Mouse (Mus musculus): Measurements from ENCODE around the gene Osbpl9. TPM values are rescaled to one million over a fixed set of nuclear protein-coding genes. Genes with fewer than 3 reads are reported as not detected.

The Osbpl9 gene
- polyA plus RNA-seq (2016; fragmentation: Nextera tagmentation; extraction: Ambion mirVana), result 48.3 and 53.0 TPM in 2 replicates

DNA sequence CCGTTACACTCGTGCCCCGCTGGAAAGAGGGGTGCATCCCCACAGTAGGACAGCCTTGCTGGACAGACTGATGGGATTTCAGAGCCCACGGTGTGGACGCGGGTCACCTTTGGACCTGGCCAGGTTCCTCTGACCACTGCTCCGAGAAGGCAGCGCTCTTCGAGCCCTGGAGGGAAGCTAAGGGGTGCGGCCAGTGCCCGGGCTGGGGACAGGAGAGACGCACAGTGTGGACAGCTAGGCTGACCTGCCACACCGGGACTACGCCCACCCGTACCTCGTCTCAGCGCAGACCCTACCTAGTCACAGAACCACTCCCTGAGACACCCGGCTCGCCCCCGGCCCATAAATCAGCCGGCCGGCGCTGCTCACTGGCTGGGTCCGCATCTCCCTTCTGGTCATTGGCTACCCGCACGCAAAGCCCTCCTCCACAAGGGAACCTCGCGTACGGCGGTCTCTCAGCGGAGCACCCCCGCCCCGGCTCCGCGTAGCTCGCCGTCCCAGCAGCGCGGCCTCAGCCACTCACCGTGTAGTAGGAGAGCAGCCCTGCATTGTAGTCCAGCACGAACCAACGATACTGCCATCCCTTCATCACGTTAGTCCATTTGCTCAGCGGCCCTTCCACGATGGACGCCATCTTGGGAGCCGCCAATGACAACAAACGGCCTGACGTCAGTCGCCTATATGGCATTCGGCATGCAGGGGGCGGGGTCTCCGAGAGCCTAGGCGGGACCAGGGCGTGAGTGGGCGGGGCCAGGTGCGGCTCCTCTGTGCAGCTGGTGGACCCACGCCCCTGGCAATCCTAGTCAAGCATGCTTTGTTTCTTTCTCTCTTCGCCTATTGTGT, at the start of gene Osbpl9:
Osbpl9 (minus strand) TSS at position 691 of the 843 bp plus-strand sequence.
- peak within 1 kb of the TSS; percentile 95 for H3K4me2 ChIP-seq
- peaks cover 12% of the 10 kb centered on the region for H3K4me1 ChIP-seq (replicated peaks)
- H3K4me3 ChIP-seq, result peak within 1 kb of the TSS; percentile 85
- H3K36me3 ChIP-seq, result peaks cover 4% of the 10 kb centered on the region; the same call in 1 of the 2 replicates
- ATAC-seq (ENCODE audit: insufficient number of reproducible peaks, low FRiP score), result peak; percentile 98
- H3K27me3 ChIP-seq (replicated peaks), result no peaks in the 10 kb centered on the region
- peak within 1 kb of the TSS; percentile 83 for H3K9ac ChIP-seq
- peak within 1 kb of the TSS; percentile 93 for H3K27ac ChIP-seq (ENCODE audit: poor library complexity, severe bottlenecking)
- under 1% methylated on average over 59 of the region's 59 CpGs for WGBS
- H3K9me3 ChIP-seq (replicated peaks), result no peaks in the 10 kb centered on the region

DNA sequence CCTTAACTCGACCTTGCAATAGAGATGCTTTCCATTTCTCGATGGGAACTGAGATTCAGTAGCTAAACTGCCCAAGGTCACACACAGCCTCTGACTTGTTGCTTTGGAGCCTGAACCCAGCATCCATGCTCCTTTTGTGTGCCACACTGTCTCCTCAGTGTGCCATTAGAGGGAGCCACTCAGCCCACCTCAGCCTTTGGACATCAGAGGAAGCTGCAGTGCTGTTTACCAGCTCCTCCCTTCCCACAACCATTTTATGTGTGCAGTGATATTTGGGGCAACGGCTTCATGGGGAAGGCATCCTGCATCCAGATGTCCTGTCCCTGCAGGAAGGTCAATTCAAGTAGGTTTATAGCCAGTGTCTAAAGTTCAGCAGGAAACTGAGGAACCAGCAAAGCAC, 49.5 kb upstream of the Osbpl9 start:
- ATAC-seq (ENCODE audit: insufficient number of reproducible peaks, low FRiP score), result no peak

DNA sequence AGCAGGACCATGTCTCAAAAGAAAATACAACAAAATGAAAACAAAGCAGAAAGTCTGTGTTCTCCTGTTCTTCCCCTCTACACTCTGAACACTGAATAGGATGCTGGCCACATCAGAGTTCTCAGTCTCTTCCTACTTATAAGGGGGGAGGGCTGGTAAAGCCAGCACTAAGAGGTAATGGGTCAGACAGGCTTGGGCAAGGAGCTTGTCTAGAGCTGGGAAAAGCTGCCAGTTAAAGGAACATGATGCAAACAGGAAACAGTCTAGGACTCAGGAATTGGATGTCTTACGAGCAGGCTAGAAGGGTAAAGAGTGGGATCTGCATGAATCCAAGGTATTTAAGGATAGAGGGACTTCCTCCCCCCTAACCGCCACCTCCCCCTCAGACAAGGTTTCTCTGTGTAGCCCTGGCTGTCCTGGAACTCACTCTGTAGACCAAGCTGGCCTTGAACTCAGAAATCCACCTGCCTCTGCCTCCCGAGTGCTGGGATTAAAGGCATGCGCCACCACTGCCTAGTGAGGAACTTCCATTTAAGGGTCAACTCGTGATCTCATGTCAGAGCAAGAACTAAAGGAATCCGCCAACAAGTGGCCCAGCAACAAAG, 43.0 kb upstream of the Osbpl9 start:
- Histone ChIP-seq H3K4me2 (no peak overlapping the region), H3K4me1 (replicated peaks) (peaks cover 13% of the 10 kb centered on the region; the same call in 1 of the 2 replicates), H3K27ac (ENCODE audit: poor library complexity, severe bottlenecking) (no peak overlapping the region), H3K4me3 (no peak overlapping the region), H3K9ac (no peak overlapping the region), H3K36me3 (no peaks in the 10 kb centered on the region), H3K27me3 (replicated peaks) (no peaks in the 10 kb centered on the region), H3K9me3 (replicated peaks) (no peaks in the 10 kb centered on the region)
- no peak for ATAC-seq (ENCODE audit: insufficient number of reproducible peaks, low FRiP score)
- 66% methylated on average over 6 of the region's 6 CpGs for WGBS

More for the DNA sequence above, 49.5 kb upstream of the Osbpl9 start:
- no peaks in the 10 kb centered on the region for H3K36me3 ChIP-seq
- H3K27me3 ChIP-seq (replicated peaks), result no peaks in the 10 kb centered on the region
- H3K4me1 ChIP-seq (replicated peaks), result peaks cover 12% of the 10 kb centered on the region; the same call in 1 of the 2 replicates
- H3K9ac ChIP-seq, result no peak overlapping the region
- WGBS, result 40% methylated on average over 3 of the region's 3 CpGs
- no peak overlapping the region for H3K4me2 ChIP-seq
- H3K9me3 ChIP-seq (replicated peaks), result no peaks in the 10 kb centered on the region
- no peak overlapping the region for H3K4me3 ChIP-seq
- H3K27ac ChIP-seq (ENCODE audit: poor library complexity, severe bottlenecking), result no peak overlapping the region

DNA sequence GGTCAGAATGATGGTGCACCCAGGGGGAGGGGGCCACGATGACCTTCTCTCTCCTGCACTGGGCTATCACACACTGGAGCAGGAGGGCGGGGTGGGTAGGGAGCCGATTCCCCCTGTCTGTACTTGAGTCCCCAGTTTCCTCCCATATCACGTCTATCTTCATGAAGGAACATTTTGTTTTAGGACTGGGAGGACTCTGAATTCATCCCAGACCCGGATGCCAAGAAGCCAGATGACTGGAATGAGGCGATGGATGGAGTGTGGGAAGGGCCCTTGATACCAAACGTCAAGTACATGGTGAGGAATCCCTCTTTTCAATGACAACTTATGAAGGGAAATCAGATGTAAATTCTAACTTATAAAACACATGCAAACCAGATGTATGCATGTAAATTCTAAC, 42.4 kb upstream of the Osbpl9 start:
- H3K27me3 ChIP-seq (replicated peaks), result no peaks in the 10 kb centered on the region
- H3K36me3 ChIP-seq, result no peaks in the 10 kb centered on the region
- WGBS, result 65% methylated on average over 7 of the region's 7 CpGs
- H3K27ac ChIP-seq (ENCODE audit: poor library complexity, severe bottlenecking), result no peak overlapping the region
- no peak overlapping the region for H3K4me2 ChIP-seq
- no peaks in the 10 kb centered on the region for H3K9me3 ChIP-seq (replicated peaks)
- H3K4me3 ChIP-seq, result no peak overlapping the region
- ATAC-seq (ENCODE audit: insufficient number of reproducible peaks, low FRiP score), result no peak
- H3K4me1 ChIP-seq (replicated peaks), result peaks cover 13% of the 10 kb centered on the region; the same call in 1 of the 2 replicates
- H3K9ac ChIP-seq, result no peak overlapping the region

DNA sequence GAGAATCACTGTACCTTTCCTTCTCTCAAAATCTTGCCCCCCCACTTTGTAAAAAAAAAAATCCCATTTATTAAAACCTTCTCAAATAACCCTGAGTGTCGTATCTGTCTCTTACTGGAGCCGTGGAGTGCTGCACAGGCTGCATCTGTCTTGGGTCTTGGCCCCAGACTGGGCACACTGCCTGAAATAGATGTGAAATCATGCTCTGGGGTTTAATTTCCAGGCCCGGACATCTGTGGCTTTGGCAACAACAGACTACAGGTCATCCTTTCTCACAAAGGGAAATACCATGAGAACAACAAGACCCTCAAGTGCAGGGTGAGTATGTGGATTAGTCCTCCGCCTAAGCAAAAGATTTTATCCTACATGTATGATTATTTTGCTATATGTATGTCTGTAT, 39.9 kb upstream of the Osbpl9 start:
- ATAC-seq (ENCODE audit: insufficient number of reproducible peaks, low FRiP score), result no peak
- no peaks in the 10 kb centered on the region for H3K36me3 ChIP-seq
- H3K27ac ChIP-seq (ENCODE audit: poor library complexity, severe bottlenecking), result 0 out of 2 replicates have a peak overlapping the region, but pooled peaks have one; percentile 16
- 56% methylated on average over 4 of the region's 4 CpGs for WGBS
- peaks cover 16% of the 10 kb centered on the region; the same call in 1 of the 2 replicates for H3K4me1 ChIP-seq (replicated peaks)
- H3K4me2 ChIP-seq, result no peak overlapping the region
- H3K9me3 ChIP-seq (replicated peaks), result no peaks in the 10 kb centered on the region
- no peak overlapping the region for H3K9ac ChIP-seq
- no peaks in the 10 kb centered on the region for H3K27me3 ChIP-seq (replicated peaks)
- no peak overlapping the region for H3K4me3 ChIP-seq

DNA sequence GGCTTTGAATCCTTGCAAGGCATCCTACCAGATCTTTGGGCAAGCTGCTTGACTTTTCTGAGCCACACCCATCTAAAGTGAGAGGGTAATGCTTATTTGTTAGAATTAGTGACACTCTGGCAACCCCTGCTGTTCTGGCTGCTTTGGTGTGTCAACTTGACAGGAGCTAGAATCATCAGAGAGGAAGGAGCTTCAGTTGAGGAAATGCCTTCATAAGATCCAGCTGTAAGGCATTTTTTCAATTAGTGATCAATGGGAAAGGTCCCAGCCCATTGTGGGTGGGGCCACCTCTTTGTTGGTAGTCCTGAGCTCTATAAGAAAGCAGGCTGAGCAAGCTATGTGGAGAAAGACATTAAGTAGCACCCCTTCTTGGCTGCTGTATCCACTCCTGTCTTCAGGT, 39.1 kb upstream of the Osbpl9 start:
- H3K9ac ChIP-seq, result no peak overlapping the region
- no peaks in the 10 kb centered on the region for H3K27me3 ChIP-seq (replicated peaks)
- H3K36me3 ChIP-seq, result no peaks in the 10 kb centered on the region
- peaks cover 19% of the 10 kb centered on the region; the same call in 1 of the 2 replicates for H3K4me1 ChIP-seq (replicated peaks)
- ATAC-seq (ENCODE audit: insufficient number of reproducible peaks, low FRiP score), result no peak
- no peak overlapping the region for H3K4me3 ChIP-seq
- H3K27ac ChIP-seq (ENCODE audit: poor library complexity, severe bottlenecking), result no peak overlapping the region
- H3K9me3 ChIP-seq (replicated peaks), result no peaks in the 10 kb centered on the region
- H3K4me2 ChIP-seq, result no peak overlapping the region

GRCm38 (mm10) chr4:109238428-109239268, 36.6 kb upstream of the Osbpl9 start:
- no peak overlapping the region for H3K4me2 ChIP-seq
- H3K4me3 ChIP-seq, result no peak overlapping the region
- no peak for ATAC-seq (ENCODE audit: insufficient number of reproducible peaks, low FRiP score)
- H3K4me1 ChIP-seq (replicated peaks), result peaks cover 15% of the 10 kb centered on the region; the same call in 1 of the 2 replicates
- H3K36me3 ChIP-seq, result no peaks in the 10 kb centered on the region
- H3K27ac ChIP-seq (ENCODE audit: poor library complexity, severe bottlenecking), result no peak overlapping the region
- WGBS, result 81% methylated on average over 24 of the region's 24 CpGs
- no peaks in the 10 kb centered on the region for H3K27me3 ChIP-seq (replicated peaks)
- no peaks in the 10 kb centered on the region for H3K9me3 ChIP-seq (replicated peaks)
- H3K9ac ChIP-seq, result no peak overlapping the region

DNA sequence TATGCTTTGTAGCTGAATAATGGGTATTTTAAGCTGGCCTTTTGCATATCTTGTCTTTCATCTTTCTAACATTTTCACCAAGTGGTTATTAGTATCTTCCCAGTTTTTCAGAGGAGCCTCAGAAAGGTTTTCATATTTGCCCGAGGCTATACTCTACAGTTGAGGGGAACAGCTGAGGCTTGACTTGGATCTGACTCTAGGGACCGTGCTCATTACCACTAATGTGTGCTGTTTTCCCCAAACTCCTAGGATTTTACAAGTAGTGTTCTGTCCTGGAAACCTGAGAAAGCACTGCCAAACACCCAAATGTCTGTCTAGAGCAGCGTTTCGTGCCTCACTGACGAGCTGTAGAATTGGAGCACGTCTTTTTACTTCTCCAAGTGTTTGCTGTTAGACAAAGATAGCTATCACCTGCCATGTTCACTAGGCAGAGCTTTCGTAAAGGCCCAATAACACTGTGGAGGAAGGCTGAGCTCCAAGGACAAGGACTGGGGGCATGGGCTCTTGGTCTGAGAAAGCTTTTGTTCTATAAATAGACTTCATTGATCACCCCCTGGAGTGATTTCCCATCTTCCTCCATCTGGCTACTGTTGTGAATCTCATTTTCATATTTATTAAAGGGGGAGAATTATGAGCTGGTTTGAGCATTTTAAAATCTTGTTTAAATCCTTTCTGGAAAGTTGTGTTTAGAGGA, 34.3 kb upstream of the Osbpl9 start:
- Histone ChIP-seq H3K36me3 (no peaks in the 10 kb centered on the region), H3K27me3 (replicated peaks) (no peaks in the 10 kb centered on the region), H3K27ac (ENCODE audit: poor library complexity, severe bottlenecking) (no peak overlapping the region), H3K9ac (no peak overlapping the region), H3K9me3 (replicated peaks) (no peaks in the 10 kb centered on the region), H3K4me2 (no peak overlapping the region), H3K4me3 (no peak overlapping the region), H3K4me1 (replicated peaks) (peaks cover 7% of the 10 kb centered on the region; the same call in 1 of the 2 replicates)
- WGBS, result 76% methylated on average over 7 of the region's 7 CpGs
- ATAC-seq (ENCODE audit: insufficient number of reproducible peaks, low FRiP score), result no peak

- Histone ChIP-seq H3K27me3 (replicated peaks) (no peaks in the 10 kb centered on the region), H3K4me2 (no peak overlapping the region), H3K36me3 (no peaks in the 10 kb centered on the region), H3K9me3 (replicated peaks) (no peaks in the 10 kb centered on the region), H3K9ac (no peak overlapping the region), H3K4me3 (no peak overlapping the region), H3K27ac (ENCODE audit: poor library complexity, severe bottlenecking) (no peak overlapping the region), H3K4me1 (replicated peaks) (peaks cover 6% of the 10 kb centered on the region; the same call in 1 of the 2 replicates)
- 68% methylated on average over 9 of the region's 9 CpGs for WGBS
- no peak for ATAC-seq (ENCODE audit: insufficient number of reproducible peaks, low FRiP score)
Measured at GRCm38 (mm10) chr4:109234806-109235350, 32.8 kb upstream of the Osbpl9 start.

DNA sequence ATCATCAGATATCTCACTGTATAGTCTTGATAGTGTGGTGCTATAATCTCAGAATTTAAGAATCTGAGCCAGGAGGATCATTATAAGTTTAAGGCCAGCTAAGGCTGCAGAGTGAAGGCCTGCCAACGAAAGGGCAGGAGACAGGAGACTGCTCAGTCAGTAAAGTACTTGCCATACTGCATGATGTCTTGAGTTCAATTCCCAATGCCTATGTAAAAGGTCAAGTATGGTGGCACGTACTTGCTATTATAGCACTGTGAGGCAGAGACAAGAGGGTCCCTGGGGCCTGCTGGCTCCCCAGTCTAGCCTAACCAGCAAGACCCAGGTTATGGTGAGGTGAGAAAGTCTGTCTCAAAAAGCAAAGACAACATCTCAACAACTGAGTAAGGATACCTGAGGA, 32.1 kb upstream of the Osbpl9 start, which contains the start of gene Calr4:
Calr4 (plus strand) TSS at position 301 of the 400 bp plus-strand sequence.
- ATAC-seq (ENCODE audit: insufficient number of reproducible peaks, low FRiP score), result no peak
- no peak within 1 kb of the TSS for H3K4me2 ChIP-seq
- H3K36me3 ChIP-seq, result no peaks in the 10 kb centered on the region
- no peaks in the 10 kb centered on the region for H3K9me3 ChIP-seq (replicated peaks)
- no peak within 1 kb of the TSS for H3K27ac ChIP-seq (ENCODE audit: poor library complexity, severe bottlenecking)
- H3K9ac ChIP-seq, result no peak within 1 kb of the TSS
- H3K4me1 ChIP-seq (replicated peaks), result peaks cover 6% of the 10 kb centered on the region; the same call in 1 of the 2 replicates
- H3K27me3 ChIP-seq (replicated peaks), result no peaks in the 10 kb centered on the region
- 76% methylated on average over 2 of the region's 2 CpGs for WGBS
- H3K4me3 ChIP-seq, result no peak within 1 kb of the TSS

Data from heart, embryonic 12.5 days (tissue).